Mouse (Mus musculus) bone marrow macrophage, adult 2 months (primary cell): ENCODE data around the gene Dlgap1. TPM values are rescaled to one million over a fixed set of nuclear protein-coding genes. Genes with fewer than 3 reads are reported as not detected.
A peak's percentile ranks its signal among the peaks of the same experiment; 100 is the strongest.

Source experiments
- H3K27ac ChIP-seq: 2 replicates; pipeline ENCODE4 v1.5.1; 2012; ENCODE audit warnings: low read depth, low read length; ENCODE audit not compliant: insufficient read depth
- H3K4me1 ChIP-seq: 2 replicates; pipeline ENCODE4 v1.6.1; 2012; ENCODE audit warnings: low read length; ENCODE audit not compliant: control insufficient read depth, insufficient read depth
- H3K4me3 ChIP-seq: 2 replicates; pipeline ENCODE4 v1.5.1; 2012; ENCODE audit warnings: mild to moderate bottlenecking, low read length, moderate library complexity; ENCODE audit not compliant: insufficient read depth
- CTCF ChIP-seq: IDR thresholded peaks from 2 replicates; pipeline ENCODE4 v1.5.1; 2012; ENCODE audit warnings: low read depth, mild to moderate bottlenecking, low read length, moderate library complexity
- POLR2A ChIP-seq: IDR thresholded peaks from 2 replicates; pipeline ENCODE4 v1.6.1; 2012; ENCODE audit warnings: mild to moderate bottlenecking, low read depth, low read length, borderline replicate concordance
- polyA plus RNA-seq: library from polyadenylated mRNA; stranded (reverse); fragments of >200 nt; gene quantifications from 2 replicates; pipeline ENCODE4 v1.2.4, GENCODE M21; 2012; ENCODE audit not compliant: missing spikeins, insufficient read depth, insufficient read length

The Dlgap1 gene
- polyA plus RNA-seq, 1 experiment = not detected

DNA sequence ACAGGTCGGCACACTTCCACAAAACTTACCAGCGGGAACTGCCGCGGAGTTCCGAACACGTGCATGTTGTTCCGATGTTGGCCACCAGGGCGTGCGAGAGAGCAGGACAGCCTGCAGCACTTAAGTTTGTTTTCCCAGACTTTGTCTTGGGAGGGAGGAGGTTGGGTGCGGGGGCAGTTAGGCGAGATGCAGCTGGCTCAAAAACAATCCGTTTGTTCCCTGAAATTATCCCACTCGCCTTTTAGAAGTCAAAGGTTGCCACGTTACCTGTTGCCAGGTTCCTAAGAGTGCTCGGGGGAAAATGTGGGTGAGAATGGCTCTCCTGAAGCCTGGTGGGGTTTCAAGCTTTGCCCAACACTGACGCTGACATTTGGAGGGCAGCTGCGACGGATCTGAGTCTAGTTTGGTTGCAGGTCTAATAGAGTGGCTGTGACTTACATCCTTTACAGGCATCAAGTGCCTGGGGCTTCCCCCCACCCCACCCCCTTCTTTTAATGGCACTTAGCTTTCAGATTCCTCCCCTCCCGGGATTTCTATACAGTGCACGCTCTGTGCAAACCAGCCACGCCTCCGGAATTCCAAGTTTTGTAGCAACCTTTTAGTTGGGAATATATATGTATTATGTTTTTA is 786.3 kb downstream of the Dlgap1 start:
- no peak for TF ChIP-seq POLR2A
- TF ChIP-seq CTCF = peak; percentile 57
- Histone ChIP-seq H3K4me3 (peak overlapping the region; percentile 57), H3K4me1 (peaks cover 44% of the 10 kb centered on the region), H3K27ac (peak overlapping the region; percentile 61)

DNA sequence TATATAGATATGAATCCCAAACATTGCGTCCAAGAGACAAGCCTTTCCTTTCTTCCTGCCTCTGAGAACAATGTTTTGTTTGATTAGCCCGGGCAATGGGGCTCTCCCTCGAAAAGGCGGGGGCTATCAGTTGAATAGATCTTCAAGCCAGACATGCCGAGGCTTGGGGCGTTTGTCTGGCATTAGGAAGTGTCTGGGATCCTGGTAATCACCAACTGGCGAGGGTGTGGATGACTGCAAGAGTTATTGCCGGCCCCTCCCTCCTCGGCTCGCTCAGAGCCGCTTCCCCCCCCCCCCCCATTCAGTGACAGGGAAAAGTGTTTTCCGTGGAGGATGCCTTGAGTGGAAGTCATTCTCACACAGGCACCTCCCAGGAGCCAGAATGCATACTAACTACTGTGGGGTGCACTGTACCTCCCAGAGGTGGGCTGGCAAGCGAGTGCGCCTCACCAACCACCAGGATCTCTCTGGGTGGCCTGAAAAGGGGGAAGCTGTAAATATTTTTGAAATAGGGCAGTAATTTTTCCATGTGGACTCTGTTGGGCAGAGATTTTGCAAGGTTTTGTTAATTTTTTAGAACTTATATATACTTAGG is 786.9 kb downstream of the Dlgap1 start:
- Histone ChIP-seq H3K4me3 (peak overlapping the region; percentile 57), H3K4me1 (peaks cover 38% of the 10 kb centered on the region), H3K27ac (peak overlapping the region; percentile 61)
- TF ChIP-seq CTCF = no peak
- TF ChIP-seq POLR2A = no peak

DNA sequence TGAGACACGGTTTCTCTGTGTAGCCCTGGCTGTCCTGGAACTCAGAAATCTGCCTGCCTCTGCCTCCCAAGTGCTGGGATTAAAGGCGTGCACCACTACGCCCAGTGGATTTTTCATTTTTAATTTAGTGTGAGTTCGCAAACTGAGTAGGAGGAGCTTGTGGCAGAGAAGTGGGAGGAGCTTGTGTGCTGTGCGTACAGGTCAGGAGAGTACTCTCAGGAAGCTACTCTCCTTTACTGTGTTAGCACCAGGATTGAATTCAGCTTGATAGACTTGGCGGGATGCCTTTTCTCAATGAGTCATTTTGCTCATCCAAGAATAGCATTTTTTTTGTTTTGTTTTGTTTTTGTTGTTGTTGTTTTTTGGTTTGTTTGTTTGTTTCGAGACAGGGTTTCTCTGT is 793.1 kb downstream of the Dlgap1 start:
- TF ChIP-seq POLR2A (no peak), CTCF (no peak)
- Histone ChIP-seq H3K4me3 (no peak overlapping the region), H3K4me1 (peaks cover 7% of the 10 kb centered on the region), H3K27ac (no peak overlapping the region)

DNA sequence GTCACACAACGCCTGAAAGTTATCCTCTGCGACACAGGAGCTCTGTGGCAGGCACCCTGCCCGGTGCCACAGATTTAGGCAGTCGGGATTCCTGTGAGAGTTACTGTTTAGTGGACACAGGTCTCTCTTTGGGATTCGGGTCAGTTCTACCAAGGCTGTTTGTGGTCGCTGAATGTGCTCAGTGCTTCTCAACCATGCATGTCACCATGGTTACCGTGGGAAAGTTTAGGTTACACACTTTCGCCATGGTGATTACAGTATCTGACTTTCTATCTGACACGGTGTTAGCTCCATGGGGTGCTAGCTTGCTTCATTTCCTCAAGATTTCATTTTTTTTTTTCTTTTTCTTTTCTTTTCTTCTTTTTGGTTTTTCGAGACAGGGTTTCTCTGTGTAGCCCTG is 793.8 kb downstream of the Dlgap1 start:
- TF ChIP-seq CTCF (no peak), POLR2A (no peak)
- peaks cover 7% of the 10 kb centered on the region for H3K4me1 ChIP-seq
- no peak overlapping the region for H3K27ac ChIP-seq
- no peak overlapping the region for H3K4me3 ChIP-seq

DNA sequence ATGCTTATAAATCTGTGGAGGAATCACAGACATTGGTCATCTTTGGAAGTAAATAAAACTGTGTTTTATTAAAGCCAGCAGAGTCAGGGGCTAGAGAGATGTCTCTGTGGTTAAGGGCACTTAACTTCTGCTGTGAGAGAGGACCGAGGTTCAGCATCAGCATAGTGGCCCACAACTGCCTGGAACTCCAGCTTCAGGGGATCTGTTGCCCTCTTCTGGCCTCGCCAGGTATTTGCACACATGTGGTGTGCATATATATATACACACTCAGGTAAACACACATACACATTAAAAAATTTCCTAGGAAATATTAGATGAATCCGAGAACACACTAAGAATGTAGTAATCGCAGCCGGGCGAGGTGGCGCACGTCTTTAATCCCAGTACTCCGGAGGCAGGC is 796.5 kb downstream of the Dlgap1 start:
- TF ChIP-seq POLR2A = no peak
- no peak for TF ChIP-seq CTCF
- Histone ChIP-seq H3K4me1 (no peaks in the 10 kb centered on the region), H3K27ac (no peak overlapping the region), H3K4me3 (no peak overlapping the region)

DNA sequence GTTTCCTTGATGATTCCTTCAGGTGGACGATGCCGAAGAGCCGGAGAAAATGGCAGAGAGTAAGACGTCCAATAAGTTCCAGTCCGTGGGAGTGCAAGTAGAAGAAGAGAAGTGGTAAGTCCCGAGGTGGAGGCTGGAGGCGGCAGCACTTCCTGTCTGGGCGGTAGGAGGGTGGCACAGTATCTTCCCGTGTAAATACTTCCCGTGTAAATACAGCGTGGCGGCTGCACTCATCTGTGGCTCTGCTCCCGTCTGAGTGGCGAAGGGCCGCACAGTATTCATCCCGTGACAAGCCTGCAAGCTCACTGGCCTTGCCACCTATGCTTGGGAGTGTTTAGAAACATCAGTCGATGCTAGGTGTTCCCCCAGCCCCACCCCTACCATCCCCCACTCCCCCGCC is 797.1 kb downstream of the Dlgap1 start:
- Histone ChIP-seq H3K27ac (no peak overlapping the region), H3K4me3 (no peak overlapping the region), H3K4me1 (no peaks in the 10 kb centered on the region)
- TF ChIP-seq POLR2A = no peak
- TF ChIP-seq CTCF = no peak

DNA sequence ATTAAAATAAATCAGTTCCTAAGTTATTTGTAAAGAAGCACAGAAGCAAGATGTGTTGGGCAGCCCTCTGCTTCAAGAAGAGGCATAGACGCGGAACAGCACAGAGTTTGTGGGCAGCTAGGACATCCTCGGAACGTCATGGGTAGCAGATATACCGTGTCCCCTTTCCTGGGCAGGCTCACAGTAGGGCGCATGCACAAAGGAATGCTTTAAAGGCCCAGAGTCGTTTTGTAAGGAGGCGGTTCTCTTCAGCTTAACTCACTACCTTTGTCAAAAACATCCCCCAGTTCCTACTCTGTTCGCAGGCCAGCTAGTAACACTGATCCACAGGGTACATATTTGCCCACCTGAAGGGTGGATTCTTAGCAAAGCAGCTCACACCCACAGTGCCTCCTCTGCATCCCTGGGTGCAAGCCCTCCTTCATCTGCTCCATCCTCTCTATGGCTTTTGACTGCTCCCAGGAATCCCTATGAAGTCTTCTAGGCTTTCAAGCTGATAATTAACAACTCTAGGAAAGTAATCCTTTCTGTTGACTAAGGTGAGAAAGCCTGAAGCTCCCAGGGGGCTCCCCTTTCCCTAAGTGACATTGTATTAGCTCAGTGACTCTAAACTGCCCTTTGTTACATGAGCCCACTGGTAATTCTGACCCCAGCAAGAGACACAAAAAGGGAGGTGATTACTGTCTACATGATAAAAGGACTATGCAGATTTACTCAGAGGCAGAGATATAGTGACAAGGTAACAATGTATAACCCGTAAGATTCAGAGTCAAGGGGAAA is 803.4 kb downstream of the Dlgap1 start:
- TF ChIP-seq CTCF (no peak), POLR2A (no peak)
- H3K4me3 ChIP-seq = no peak overlapping the region
- H3K27ac ChIP-seq = no peak overlapping the region
- H3K4me1 ChIP-seq = no peaks in the 10 kb centered on the region

DNA sequence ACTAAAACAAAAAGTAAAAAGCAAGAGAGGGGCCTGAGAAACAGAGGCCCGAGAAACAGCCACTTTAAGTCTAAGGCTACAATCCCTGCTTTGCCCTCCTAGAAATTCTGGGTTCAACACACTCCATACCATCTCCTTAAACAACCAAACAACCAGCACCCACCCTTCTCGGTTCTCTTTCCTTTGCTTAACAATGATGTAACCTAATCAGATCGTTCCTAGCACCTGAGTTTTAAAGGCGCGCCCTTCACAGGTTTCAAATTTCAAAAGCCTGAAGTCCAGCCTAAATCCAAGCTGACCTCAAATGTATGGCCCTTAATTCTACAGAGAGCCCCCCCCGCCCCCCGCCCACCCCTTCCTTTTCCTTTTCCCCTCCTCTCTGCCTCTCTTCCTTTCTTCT is 810.9 kb downstream of the Dlgap1 start:
- Histone ChIP-seq H3K4me1 (no peaks in the 10 kb centered on the region), H3K27ac (no peak overlapping the region), H3K4me3 (no peak overlapping the region)
- TF ChIP-seq POLR2A = no peak
- no peak for TF ChIP-seq CTCF

DNA sequence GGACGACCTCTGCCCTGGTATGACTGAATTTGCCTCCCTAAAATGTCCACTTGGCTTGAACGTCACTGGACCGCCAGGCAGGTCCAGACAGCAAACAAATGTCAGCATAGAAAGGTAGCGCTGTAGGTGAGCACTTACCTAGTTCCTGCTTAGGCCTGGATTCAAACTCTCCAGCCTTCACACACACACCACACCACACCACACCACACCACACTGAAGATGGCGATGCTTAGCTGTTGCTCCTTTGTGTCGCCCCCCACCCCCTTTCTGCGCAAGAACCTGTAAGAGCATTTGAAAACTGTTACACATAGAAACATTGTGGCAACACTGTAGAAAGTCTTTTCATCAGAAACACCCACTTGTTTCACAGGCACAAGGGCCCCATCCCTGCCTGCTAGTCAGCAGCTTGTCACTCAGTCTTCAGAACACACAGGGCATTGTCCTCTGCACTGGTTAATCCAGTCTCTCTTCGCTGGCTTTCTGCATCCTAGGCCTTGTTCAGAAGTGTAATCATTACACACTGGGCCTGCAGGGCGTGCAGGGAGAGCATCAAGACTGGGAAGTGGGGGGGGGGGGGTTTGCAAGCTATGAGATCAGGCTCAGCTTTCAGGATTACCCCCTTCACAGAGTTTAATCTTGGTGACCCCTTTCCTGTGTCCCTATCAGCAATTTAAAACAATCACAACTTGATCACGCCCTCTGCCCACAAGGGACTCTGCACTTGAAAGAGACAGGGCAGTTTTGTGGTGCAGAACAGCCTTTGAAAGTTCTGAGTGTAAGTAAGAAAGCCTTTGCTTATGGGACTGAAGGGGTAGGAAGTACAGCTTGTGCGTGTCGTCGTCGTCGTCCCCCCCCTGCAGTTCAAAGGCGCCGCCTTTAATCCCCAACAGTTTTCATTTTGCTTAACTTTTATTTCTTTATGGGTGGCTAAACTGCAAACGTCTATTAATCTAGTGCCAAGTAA is 812.1 kb downstream of the Dlgap1 start:
- Histone ChIP-seq H3K27ac (no peak overlapping the region), H3K4me3 (no peak overlapping the region), H3K4me1 (no peaks in the 10 kb centered on the region)
- no peak for TF ChIP-seq POLR2A
- TF ChIP-seq CTCF = no peak

DNA sequence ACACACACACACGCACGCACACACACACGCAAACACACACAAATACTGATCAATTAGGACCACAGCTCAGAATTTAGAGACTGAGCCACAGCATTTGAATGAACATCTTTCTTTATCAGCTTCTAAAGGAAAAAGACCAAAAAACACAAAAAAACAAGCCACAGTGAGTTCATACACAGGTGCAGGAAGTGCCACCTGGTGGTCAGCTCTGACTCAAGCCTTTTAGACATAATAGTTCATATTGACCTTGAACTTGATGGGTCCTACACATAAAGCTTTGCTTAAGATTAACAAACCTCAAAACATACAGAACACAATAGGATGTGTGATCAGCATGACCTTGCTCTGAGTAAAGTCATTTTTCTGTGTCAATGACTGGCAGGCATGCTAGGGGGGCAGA is 814.4 kb downstream of the Dlgap1 start:
- H3K27ac ChIP-seq = no peak overlapping the region
- TF ChIP-seq POLR2A (no peak), CTCF (no peak)
- no peak overlapping the region for H3K4me3 ChIP-seq
- peaks cover 7% of the 10 kb centered on the region; the same call in 1 of the 2 replicates for H3K4me1 ChIP-seq
